27 mouse cellular contexts compared by ENCODE assay signal in genomic region chr12:11066865-11067264, GRCm38 (mm10).
DNase-seq lines count a peak whose midpoint lies in the region; ATAC-seq and TF ChIP-seq lines count a peak whose summit lies in the region.
"Had no signal": no experiment of that assay in that cellular context is flagged by ENCODE, and none has a peak within 500 bp of the region (broad histone marks: within the 10 kb centered on the region; RNA-seq: fewer than 3 reads in every experiment).

No protein-coding gene starts in this region.

- DNase-seq in frontal cortex, postnatal 10 days (ENCODE audit: low spot score in 2 of 2): no peak
- DNase-seq in midbrain, embryonic 14.5 days: no peak
- DNase-seq in brain, adult 2 months (ENCODE audit: low read depth, low spot score): peak; percentile 24
- DNase-seq in urinary bladder, adult 18-20 months (ENCODE audit: low spot score in 2 of 2): no peak
- no peak for DNase-seq in layer of hippocampus, adult 2 months (ENCODE audit: low spot score in 2 of 2)
- DNase-seq: adrenal gland, postnatal 25 days; cerebellum, postnatal 36 days; gastrocnemius, postnatal 10 days; kidney, adult 2 months; kidney, postnatal 36 days; liver, embryonic 13.5 days; lung, embryonic 14.5 days; lung, postnatal 14 days; retina, postnatal 1 day; right cerebral cortex, postnatal 14 days; thymus, adult 18-20 months; thymus, postnatal 25 days had no signal

- no peaks in the 10 kb centered on the region for H3K36me3 ChIP-seq in midbrain, embryonic 13.5 days
- no peaks in the 10 kb centered on the region for H3K36me3 ChIP-seq in midbrain, embryonic 14.5 days (ENCODE audit: control insufficient read depth, insufficient read depth, low read length)
- no peaks in the 10 kb centered on the region for H3K36me3 ChIP-seq in forebrain, embryonic 15.5 days
- H3K36me3 ChIP-seq: heart, embryonic 15.5 days; hindbrain, embryonic 15.5 days; intestine, embryonic 15.5 days; limb, embryonic 10.5 days; limb, embryonic 15.5 days; liver, embryonic 13.5 days; neural tube, embryonic 15.5 days had no signal

- H3K27ac ChIP-seq in midbrain, embryonic 13.5 days: no peak overlapping the region
- H3K27ac ChIP-seq in midbrain, embryonic 14.5 days (replicated peaks; ENCODE audit: low read depth, low read length): no peak overlapping the region
- H3K27ac ChIP-seq in forebrain, embryonic 15.5 days (replicated peaks): no peak overlapping the region
- H3K27ac ChIP-seq in layer of hippocampus, adult 2 months: no peak overlapping the region
- H3K27ac ChIP-seq: heart, embryonic 15.5 days; hindbrain, embryonic 15.5 days; intestine, embryonic 15.5 days; limb, embryonic 10.5 days; limb, embryonic 15.5 days; liver, embryonic 13.5 days; neural tube, embryonic 15.5 days; stomach, postnatal 0 days had no signal

- no peaks in the 10 kb centered on the region for H3K27me3 ChIP-seq in midbrain, embryonic 13.5 days
- H3K27me3 ChIP-seq in midbrain, embryonic 14.5 days (ENCODE audit: control insufficient read depth, insufficient read depth, low read length): no peaks in the 10 kb centered on the region
- H3K27me3 ChIP-seq in forebrain, embryonic 15.5 days: no peaks in the 10 kb centered on the region
- H3K27me3 ChIP-seq: heart, embryonic 15.5 days; hindbrain, embryonic 15.5 days; intestine, embryonic 15.5 days; limb, embryonic 15.5 days; liver, embryonic 13.5 days; neural tube, embryonic 15.5 days had no signal

- WGBS in midbrain, embryonic 13.5 days: 25% methylated on average over 2 of the region's 2 CpGs
- WGBS in midbrain, embryonic 14.5 days: 29% methylated on average over 2 of the region's 2 CpGs
- WGBS in forebrain, embryonic 15.5 days: 38% methylated on average over 2 of the region's 2 CpGs

- peak; percentile 31; the same call in 1 of the 2 replicates for ATAC-seq in frontal cortex, adult (ENCODE audit: low TSS enrichment)
- ATAC-seq in midbrain, embryonic 13.5 days: peak; percentile 66; the same call in 1 of the 2 replicates
- no peak; the same call in 1 of the 2 replicates for ATAC-seq in midbrain, embryonic 14.5 days (ENCODE audit: low FRiP score, low TSS enrichment)
- peak; percentile 67 for ATAC-seq in forebrain, embryonic 15.5 days (replicated peaks)
- ATAC-seq: intestine, embryonic 15.5 days had no signal

- H3K4me1 ChIP-seq in midbrain, embryonic 13.5 days (replicated peaks): peaks cover 4% of the 10 kb centered on the region; the same call in 1 of the 2 replicates
- H3K4me1 ChIP-seq in midbrain, embryonic 14.5 days (ENCODE audit: control insufficient read depth, insufficient read depth, low read length): no peaks in the 10 kb centered on the region
- no peaks in the 10 kb centered on the region for H3K4me1 ChIP-seq in forebrain, embryonic 15.5 days
- H3K4me1 ChIP-seq: heart, embryonic 15.5 days; hindbrain, embryonic 15.5 days; intestine, embryonic 15.5 days; limb, embryonic 15.5 days; liver, embryonic 13.5 days; neural tube, embryonic 15.5 days had no signal

- H3K4me3 ChIP-seq in midbrain, embryonic 13.5 days (replicated peaks): no peak overlapping the region
- H3K4me3 ChIP-seq in midbrain, embryonic 14.5 days (replicated peaks; ENCODE audit: low read depth, low read length): no peak overlapping the region
- no peak overlapping the region for H3K4me3 ChIP-seq in forebrain, embryonic 15.5 days
- H3K4me3 ChIP-seq in layer of hippocampus, adult 2 months: no peak overlapping the region
- H3K4me3 ChIP-seq: heart, embryonic 15.5 days; hindbrain, embryonic 15.5 days; intestine, embryonic 15.5 days; limb, embryonic 10.5 days; limb, embryonic 15.5 days; liver, embryonic 13.5 days; neural tube, embryonic 15.5 days had no signal

- H3K9ac ChIP-seq in midbrain, embryonic 13.5 days (replicated peaks): no peak overlapping the region
- no peak overlapping the region for H3K9ac ChIP-seq in midbrain, embryonic 14.5 days (replicated peaks; ENCODE audit: low read length)
- H3K9ac ChIP-seq in forebrain, embryonic 15.5 days (replicated peaks): no peak overlapping the region
- H3K9ac ChIP-seq: heart, embryonic 15.5 days; hindbrain, embryonic 15.5 days; intestine, embryonic 15.5 days; limb, embryonic 15.5 days; liver, embryonic 13.5 days; lung, embryonic 14.5 days; neural tube, embryonic 15.5 days had no signal

- no peak for TF ChIP-seq CTCF in layer of hippocampus, adult 2 months (conservative IDR thresholded peaks at IDR 0.05)

- H3K9me3 ChIP-seq in midbrain, embryonic 13.5 days: no peaks in the 10 kb centered on the region
- no peaks in the 10 kb centered on the region for H3K9me3 ChIP-seq in midbrain, embryonic 14.5 days (ENCODE audit: control insufficient read depth, low read length)
- no peaks in the 10 kb centered on the region for H3K9me3 ChIP-seq in forebrain, embryonic 15.5 days
- H3K9me3 ChIP-seq: heart, embryonic 15.5 days; hindbrain, embryonic 15.5 days; intestine, embryonic 15.5 days; limb, embryonic 10.5 days; limb, embryonic 15.5 days; liver, embryonic 13.5 days; neural tube, embryonic 15.5 days had no signal

- no peak overlapping the region for H3K4me2 ChIP-seq in midbrain, embryonic 13.5 days (replicated peaks)
- H3K4me2 ChIP-seq in midbrain, embryonic 14.5 days (ENCODE audit: low read length): no peak overlapping the region
- H3K4me2 ChIP-seq in forebrain, embryonic 15.5 days (replicated peaks): no peak overlapping the region
- H3K4me2 ChIP-seq: heart, embryonic 15.5 days; hindbrain, embryonic 15.5 days; intestine, embryonic 15.5 days; limb, embryonic 15.5 days; liver, embryonic 13.5 days; lung, embryonic 14.5 days; neural tube, embryonic 15.5 days had no signal
